Comparison of ENCODE assay signal across 16 mouse cellular contexts in the genomic region with DNA sequence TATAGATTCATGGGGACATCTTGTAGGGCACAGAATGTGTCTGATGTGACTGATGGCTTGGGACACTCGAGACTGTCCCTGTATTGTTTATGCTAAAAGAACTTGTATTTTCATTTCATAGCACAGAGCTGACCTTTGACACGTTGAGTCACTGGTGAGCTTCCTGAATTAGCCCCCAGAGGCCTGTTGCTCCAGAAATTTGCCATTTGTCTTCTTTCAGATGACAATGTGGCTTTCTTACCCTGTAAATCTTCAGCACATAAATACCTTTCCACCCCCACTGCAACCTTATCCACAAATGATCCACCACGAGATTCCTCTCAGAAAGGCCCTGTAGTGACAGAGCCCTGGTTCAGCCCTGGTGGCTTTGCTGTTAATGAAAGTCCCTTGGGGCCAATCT.
DNase-seq lines count a peak whose midpoint lies in the region; ATAC-seq and TF ChIP-seq lines count a peak whose summit lies in the region.
"Had no signal": no experiment of that assay in that cellular context is flagged by ENCODE, and none has a peak within 500 bp of the region (broad histone marks: within the 10 kb centered on the region; RNA-seq: fewer than 3 reads in every experiment).

No protein-coding gene starts in this region.

- H3K27me3 ChIP-seq in intestine, embryonic 14.5 days (replicated peaks; ENCODE audit: control insufficient read depth, insufficient read depth, low read length) = no peaks in the 10 kb centered on the region
- H3K27me3 ChIP-seq in intestine, postnatal 0 days (replicated peaks; ENCODE audit: control insufficient read depth, insufficient read depth, low read length) = no peaks in the 10 kb centered on the region
- H3K27me3 ChIP-seq in C2C12 (ENCODE audit: control insufficient read depth, insufficient read depth, insufficient read length) = no peaks in the 10 kb centered on the region
- no peaks in the 10 kb centered on the region for H3K27me3 ChIP-seq in limb, embryonic 10.5 days (ENCODE audit: low read depth, poor library complexity, severe bottlenecking)
- no peaks in the 10 kb centered on the region for H3K27me3 ChIP-seq in forebrain, embryonic 12.5 days
- no peaks in the 10 kb centered on the region for H3K27me3 ChIP-seq in forebrain, embryonic 15.5 days
- H3K27me3 ChIP-seq: intestine, embryonic 15.5 days had no signal

- H3K9me3 ChIP-seq in intestine, embryonic 14.5 days (ENCODE audit: control insufficient read depth, low read length) = no peaks in the 10 kb centered on the region
- no peaks in the 10 kb centered on the region for H3K9me3 ChIP-seq in intestine, postnatal 0 days (ENCODE audit: control insufficient read depth)
- no peaks in the 10 kb centered on the region for H3K9me3 ChIP-seq in limb, embryonic 10.5 days (replicated peaks)
- H3K9me3 ChIP-seq in forebrain, embryonic 12.5 days = no peaks in the 10 kb centered on the region
- no peaks in the 10 kb centered on the region for H3K9me3 ChIP-seq in forebrain, embryonic 15.5 days
- H3K9me3 ChIP-seq: hindbrain, embryonic 12.5 days; intestine, embryonic 15.5 days; limb, embryonic 15.5 days had no signal

- TF ChIP-seq CTCF in intestine, postnatal 0 days (IDR thresholded peaks at IDR 0.05; ENCODE audit: low read depth) = no peak
- no peak for TF ChIP-seq CTCF in C2C12 (IDR thresholded peaks at IDR 0.05; ENCODE audit: control insufficient read depth, insufficient read depth, insufficient read length)

- H3K79me3 ChIP-seq in C2C12 (ENCODE audit: low read depth) = no peaks in the 10 kb centered on the region

- no peak for ATAC-seq in intestine, embryonic 14.5 days (replicated peaks; ENCODE audit: low FRiP score, low TSS enrichment, low read depth)
- ATAC-seq in intestine, postnatal 0 days = no peak
- no peak for ATAC-seq in forebrain, embryonic 12.5 days (ENCODE audit: low FRiP score)
- no peak for ATAC-seq in forebrain, embryonic 15.5 days (replicated peaks)
- ATAC-seq: forebrain, postnatal 0 days; intestine, embryonic 15.5 days; liver, postnatal 0 days had no signal

- WGBS in intestine, embryonic 14.5 days = 31% methylated on average over 3 of the region's 3 CpGs
- WGBS in intestine, postnatal 0 days = 43% methylated on average over 3 of the region's 3 CpGs
- 54% methylated on average over 3 of the region's 3 CpGs for WGBS in limb, embryonic 10.5 days
- WGBS in forebrain, embryonic 12.5 days = 81% methylated on average over 3 of the region's 3 CpGs
- WGBS in forebrain, embryonic 15.5 days = 80% methylated on average over 3 of the region's 3 CpGs

- H3K4me2 ChIP-seq in intestine, embryonic 14.5 days (ENCODE audit: low read length) = no peak overlapping the region
- no peak overlapping the region for H3K4me2 ChIP-seq in intestine, postnatal 0 days (replicated peaks; ENCODE audit: low read depth)
- no peak overlapping the region for H3K4me2 ChIP-seq in forebrain, embryonic 12.5 days
- H3K4me2 ChIP-seq in forebrain, embryonic 15.5 days (replicated peaks) = no peak overlapping the region
- H3K4me2 ChIP-seq: hindbrain, embryonic 12.5 days; intestine, embryonic 15.5 days; limb, embryonic 15.5 days had no signal

- no peak overlapping the region for H3ac ChIP-seq in C2C12 (ENCODE audit: control insufficient read depth, insufficient read length, low read depth)

- peaks cover 11% of the 10 kb centered on the region; the same call in 1 of the 2 replicates for H3K4me1 ChIP-seq in intestine, embryonic 14.5 days (replicated peaks; ENCODE audit: control insufficient read depth, insufficient read depth, low read length)
- no peaks in the 10 kb centered on the region for H3K4me1 ChIP-seq in intestine, postnatal 0 days (replicated peaks; ENCODE audit: control insufficient read depth, insufficient read depth, low read length)
- H3K4me1 ChIP-seq in limb, embryonic 10.5 days = peaks cover 40% of the 10 kb centered on the region
- no peaks in the 10 kb centered on the region for H3K4me1 ChIP-seq in forebrain, embryonic 12.5 days
- H3K4me1 ChIP-seq in forebrain, embryonic 15.5 days = no peaks in the 10 kb centered on the region
- H3K4me1 ChIP-seq: hindbrain, embryonic 12.5 days; limb, embryonic 15.5 days had no signal

- H3K27ac ChIP-seq in intestine, embryonic 14.5 days (ENCODE audit: low read depth) = no peak overlapping the region
- no peak overlapping the region for H3K27ac ChIP-seq in intestine, postnatal 0 days (ENCODE audit: low read depth, low read length)
- H3K27ac ChIP-seq in limb, embryonic 10.5 days = peak overlapping the region; percentile 46; the same call in 1 of the 2 replicates
- no peak overlapping the region for H3K27ac ChIP-seq in forebrain, embryonic 12.5 days
- H3K27ac ChIP-seq in forebrain, embryonic 15.5 days (replicated peaks) = no peak overlapping the region
- H3K27ac ChIP-seq: gastrocnemius, adult 2 months; hindbrain, embryonic 12.5 days; intestine, embryonic 15.5 days; limb, embryonic 15.5 days had no signal

- DNase-seq in intestine, embryonic 14.5 days (ENCODE audit: low spot score) = peak; percentile 13
- peak; percentile 56 for DNase-seq in embryo, embryonic 11.5 days (ENCODE audit: low read depth, low spot score)
- no peak for DNase-seq in limb, embryonic 10.5 days (ENCODE audit: low spot score)
- DNase-seq in right cerebral cortex, postnatal 10 days (ENCODE audit: low spot score in 2 of 2) = no peak
- DNase-seq: cerebellum, postnatal 10 days; forebrain, postnatal 0 days; gastrocnemius, adult 2 months; liver, postnatal 0 days; thymus, adult 18-20 months had no signal

- no peak overlapping the region for H3K9ac ChIP-seq in intestine, embryonic 14.5 days (ENCODE audit: low read length)
- no peak overlapping the region for H3K9ac ChIP-seq in intestine, postnatal 0 days (ENCODE audit: low read depth, low read length)
- no peak overlapping the region for H3K9ac ChIP-seq in forebrain, embryonic 12.5 days
- H3K9ac ChIP-seq in forebrain, embryonic 15.5 days (replicated peaks) = no peak overlapping the region
- H3K9ac ChIP-seq: forebrain, postnatal 0 days; hindbrain, embryonic 12.5 days; intestine, embryonic 15.5 days; limb, embryonic 15.5 days; liver, postnatal 0 days had no signal

- no peaks in the 10 kb centered on the region for H3K79me2 ChIP-seq in C2C12 (ENCODE audit: control insufficient read depth, insufficient read depth)

- no peak overlapping the region for H3K4me3 ChIP-seq in intestine, embryonic 14.5 days (ENCODE audit: low read depth, low read length)
- H3K4me3 ChIP-seq in intestine, postnatal 0 days (ENCODE audit: low read depth, low read length) = no peak overlapping the region
- no peak overlapping the region for H3K4me3 ChIP-seq in C2C12 (ENCODE audit: insufficient read depth, poor library complexity, severe bottlenecking)
- no peak overlapping the region for H3K4me3 ChIP-seq in limb, embryonic 10.5 days
- no peak overlapping the region for H3K4me3 ChIP-seq in forebrain, embryonic 12.5 days (replicated peaks)
- no peak overlapping the region for H3K4me3 ChIP-seq in forebrain, embryonic 15.5 days
- H3K4me3 ChIP-seq: gastrocnemius, adult 2 months; hindbrain, embryonic 12.5 days; intestine, embryonic 15.5 days; limb, embryonic 15.5 days had no signal

- H3K36me3 ChIP-seq in intestine, embryonic 14.5 days (ENCODE audit: control insufficient read depth, insufficient read depth, low read length) = no peaks in the 10 kb centered on the region
- H3K36me3 ChIP-seq in intestine, postnatal 0 days (ENCODE audit: control insufficient read depth, insufficient read depth) = no peaks in the 10 kb centered on the region
- H3K36me3 ChIP-seq in C2C12 (ENCODE audit: control insufficient read depth, insufficient read depth) = no peaks in the 10 kb centered on the region
- H3K36me3 ChIP-seq in limb, embryonic 10.5 days = no peaks in the 10 kb centered on the region
- H3K36me3 ChIP-seq in forebrain, embryonic 12.5 days (replicated peaks) = no peaks in the 10 kb centered on the region
- no peaks in the 10 kb centered on the region for H3K36me3 ChIP-seq in forebrain, embryonic 15.5 days
- H3K36me3 ChIP-seq: hindbrain, embryonic 12.5 days; intestine, embryonic 15.5 days; limb, embryonic 15.5 days had no signal

TF ChIP-seq in C2C12, 6 proteins besides CTCF, POLR2A, EP300 and RAD21:
- no peak for TF ChIP-seq USF1 (IDR thresholded peaks at IDR 0.05; ENCODE audit: low read depth)
- TF ChIP-seq MYOG (IDR thresholded peaks at IDR 0.05; ENCODE audit: control insufficient read depth, extremely low read depth, insufficient read length) = no peak
- TF ChIP-seq CEBPB (IDR thresholded peaks at IDR 0.05; ENCODE audit: low read depth) = peak; percentile 70
- no peak for TF ChIP-seq MAX (IDR thresholded peaks at IDR 0.05)
- peak; percentile 84 for TF ChIP-seq FOSL1 (IDR thresholded peaks at IDR 0.05; ENCODE audit: insufficient read depth, low read length, poor library complexity, severe bottlenecking)
- peak; percentile 58 for TF ChIP-seq MYOD1 (IDR thresholded peaks at IDR 0.05; ENCODE audit: control insufficient read depth, insufficient read length, low read depth)
TF ChIP-seq in C2C12: peak in this region for 3.

Comparison
In these comparisons a context has a peak if more than half of its experiments do, and no peak if none do; other contexts are left out.
1. DNase-seq: peak in intestine, embryonic 14.5 days (single experiment) and embryo, embryonic 11.5 days (single experiment); none in limb, embryonic 10.5 days (single experiment) and right cerebral cortex, postnatal 10 days (0 of 2).